Mouse (Mus musculus): Measurements from ENCODE around the gene Ate1.

DNA sequence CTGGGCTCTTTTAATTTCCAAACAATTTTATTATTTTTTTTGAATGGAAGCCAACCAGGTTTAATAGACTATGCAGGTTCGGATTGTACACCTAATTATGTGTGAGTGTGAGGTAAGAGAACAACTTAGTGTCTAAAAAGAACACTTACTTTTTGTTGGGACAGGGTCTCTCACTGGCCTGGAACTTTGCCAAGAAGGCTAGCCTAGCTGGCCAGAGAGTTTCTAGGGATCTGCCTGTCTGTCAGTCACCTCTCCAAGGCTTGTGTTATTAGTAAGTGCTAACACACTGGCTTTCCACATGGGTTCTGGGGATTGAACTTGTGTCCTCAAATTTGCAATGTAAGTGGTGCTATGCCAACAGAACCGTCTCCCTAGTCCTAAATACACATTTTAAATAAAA, 116.8 kb downstream of the Ate1 start:
- TF ChIP-seq ZC3H11A (IDR thresholded peaks at IDR 0.05; ENCODE audit: borderline replicate concordance, low read depth, low read length) (no peak), ZNF384 (IDR thresholded peaks at IDR 0.05; ENCODE audit: low read depth, low read length) (no peak), HCFC1 (IDR thresholded peaks at IDR 0.05; ENCODE audit: borderline replicate concordance, insufficient read depth, low read length) (no peak)

All from ES-E14 (cell line).